Mouse (Mus musculus): ENCODE measurements around the gene Camkmt.

The Camkmt gene

DNA sequence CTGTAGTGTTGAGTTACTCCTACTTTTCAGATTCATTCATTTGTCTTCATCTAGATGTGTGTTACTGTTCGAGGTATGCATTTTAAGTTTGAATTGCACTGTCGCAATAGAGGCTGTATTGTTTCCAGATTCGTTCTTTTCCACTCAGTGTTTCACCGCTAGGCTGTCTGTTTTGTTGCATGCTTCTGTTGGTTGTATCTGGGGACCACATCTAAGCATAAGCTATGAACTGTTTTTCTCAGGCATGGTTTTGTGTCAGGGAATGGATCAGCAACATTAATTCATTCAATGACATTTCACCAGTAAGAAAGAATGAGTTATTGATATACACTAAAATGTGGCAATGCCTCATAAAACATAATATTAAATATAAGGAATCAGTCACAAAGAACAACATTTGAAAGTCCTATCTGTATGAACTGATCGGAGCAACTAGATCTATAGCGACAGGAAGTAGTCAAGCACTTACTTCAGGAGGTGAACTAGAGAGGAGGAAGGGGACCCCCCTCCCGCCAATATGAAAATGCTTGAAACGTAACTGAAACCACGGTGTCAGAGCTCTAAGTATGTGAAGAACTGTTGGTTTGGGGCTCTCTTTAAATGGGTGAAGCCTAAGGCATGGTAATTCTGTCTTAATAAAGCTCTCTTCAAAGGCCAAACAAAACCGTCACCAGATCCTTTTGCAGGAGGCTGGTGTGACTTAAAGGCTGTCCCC is 80.3 kb downstream of the Camkmt start:
- no peak for DNase-seq (ENCODE audit: low spot score)

DNA sequence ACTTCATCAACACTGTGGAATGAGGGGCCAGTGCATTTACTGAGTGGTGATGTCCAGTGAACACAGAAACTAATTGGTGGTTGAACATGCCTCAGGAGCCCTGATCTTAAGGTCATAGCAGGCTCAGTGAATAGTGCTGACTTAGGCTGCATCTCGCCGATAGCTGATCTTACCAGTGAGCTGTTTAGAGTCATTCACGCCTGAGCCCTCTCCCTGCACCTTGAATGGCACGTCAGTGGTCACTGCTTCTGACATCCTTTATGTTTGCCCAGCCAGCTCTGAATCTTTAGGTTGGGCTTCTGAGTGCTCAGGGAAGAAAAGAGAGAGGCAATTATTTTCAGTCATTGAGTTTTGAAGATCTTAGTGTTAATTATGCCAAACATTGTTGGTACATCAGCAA is 81.6 kb downstream of the Camkmt start:
- peak; percentile 72 for DNase-seq (ENCODE audit: low spot score)

- no peak for DNase-seq (ENCODE audit: low spot score)
Observed at GRCm38 (mm10) chr17:85177231-85177630, 86.9 kb downstream of the Camkmt start.

- peak; percentile 20 for DNase-seq (ENCODE audit: low spot score)
Observed at GRCm38 (mm10) chr17:85180471-85181060, 90.2 kb downstream of the Camkmt start.

- DNase-seq (ENCODE audit: low spot score), result peak; percentile 93
Observed at GRCm38 (mm10) chr17:85189227-85190127, 99.1 kb downstream of the Camkmt start.

GRCm38 (mm10) chr17:85190128-85190435 is 99.7 kb downstream of the Camkmt start:
- DNase-seq (ENCODE audit: low spot score), result no peak

DNA sequence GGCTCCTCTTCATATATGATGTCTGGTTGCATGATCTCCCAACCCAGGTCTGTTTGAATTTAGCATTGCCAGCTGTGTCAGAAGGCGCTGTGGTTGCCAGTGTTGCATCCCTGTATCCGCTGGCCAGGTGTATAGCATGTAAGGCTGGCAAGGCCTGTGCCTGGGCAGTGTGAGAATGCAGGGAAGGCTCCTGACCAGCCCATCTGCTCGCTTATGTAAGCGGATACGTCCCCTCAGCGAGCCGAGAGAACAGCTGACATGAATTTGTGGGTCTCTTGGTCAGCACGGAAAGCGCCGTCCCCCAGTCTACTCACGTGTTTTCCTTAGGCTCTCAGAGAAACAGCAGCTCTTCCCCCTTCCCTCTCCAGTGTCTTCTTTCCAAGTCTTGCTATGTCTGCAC is 102.9 kb downstream of the Camkmt start:
- DNase-seq (ENCODE audit: low spot score), result peak; percentile 12

DNA sequence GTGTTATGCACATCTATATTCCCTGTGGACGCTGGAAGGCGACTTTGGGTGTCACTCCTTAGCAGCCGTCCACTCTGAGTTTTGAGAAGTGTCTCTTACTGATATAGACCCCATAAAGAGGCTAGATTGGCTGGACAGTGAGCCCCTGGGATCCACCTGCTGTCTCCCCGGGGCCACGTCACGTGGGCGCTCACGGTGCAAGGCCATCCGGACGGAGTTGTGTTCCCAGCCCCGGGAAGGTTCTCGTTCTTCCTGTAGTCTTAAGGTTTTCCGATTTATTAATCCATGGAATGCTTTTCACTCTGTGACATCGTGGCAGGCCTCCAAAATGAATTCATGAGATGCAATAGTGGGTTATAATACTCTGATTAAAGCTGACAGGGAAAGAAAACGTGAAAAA is 108.4 kb downstream of the Camkmt start:
- no peak for DNase-seq (ENCODE audit: low spot score)

DNA sequence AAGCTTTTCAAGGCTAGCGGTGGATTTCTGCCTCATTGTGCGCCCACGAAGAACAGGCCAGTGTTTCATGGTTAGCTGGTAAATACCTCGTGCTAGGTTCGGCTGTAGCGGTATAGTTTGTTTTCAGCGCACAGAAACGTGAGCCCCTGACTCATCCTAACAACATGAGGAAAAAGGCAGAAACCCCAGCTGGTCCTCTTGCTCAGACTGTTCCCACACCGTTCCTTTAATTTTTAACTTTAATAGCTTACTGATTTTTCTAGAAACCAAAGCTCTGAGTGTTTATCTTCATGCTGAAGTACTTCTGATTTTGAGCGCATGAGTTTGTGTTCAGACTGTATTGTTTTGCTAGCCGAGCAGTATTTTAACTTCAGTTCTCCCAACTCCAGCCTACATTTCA is 109.0 kb downstream of the Camkmt start:
- no peak for DNase-seq (ENCODE audit: low spot score)

DNA sequence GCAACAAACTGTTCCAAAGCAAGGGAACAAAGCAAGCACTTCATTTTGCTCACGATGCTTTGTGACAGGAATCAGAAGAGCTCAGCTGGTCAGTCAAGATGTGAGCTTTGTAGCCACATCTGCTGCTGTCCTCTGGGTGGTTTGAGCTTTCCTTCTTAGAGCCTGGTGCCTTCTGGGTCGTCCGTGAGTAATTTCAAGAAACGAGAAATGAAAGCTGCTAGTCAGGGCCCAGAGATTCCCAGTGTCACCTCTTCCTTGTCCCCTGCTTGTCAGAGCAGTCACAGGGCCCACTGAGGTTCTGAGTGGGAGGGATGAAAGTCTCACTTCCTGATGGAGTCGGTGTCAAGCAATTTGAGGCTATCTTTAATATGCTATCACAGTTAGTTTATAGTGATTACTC is 127.7 kb downstream of the Camkmt start:
- no peak for DNase-seq (ENCODE audit: low spot score)

GRCm38 (mm10) chr17:85242109-85242508 is 151.8 kb downstream of the Camkmt start:
- DNase-seq (ENCODE audit: low spot score), result no peak

DNA sequence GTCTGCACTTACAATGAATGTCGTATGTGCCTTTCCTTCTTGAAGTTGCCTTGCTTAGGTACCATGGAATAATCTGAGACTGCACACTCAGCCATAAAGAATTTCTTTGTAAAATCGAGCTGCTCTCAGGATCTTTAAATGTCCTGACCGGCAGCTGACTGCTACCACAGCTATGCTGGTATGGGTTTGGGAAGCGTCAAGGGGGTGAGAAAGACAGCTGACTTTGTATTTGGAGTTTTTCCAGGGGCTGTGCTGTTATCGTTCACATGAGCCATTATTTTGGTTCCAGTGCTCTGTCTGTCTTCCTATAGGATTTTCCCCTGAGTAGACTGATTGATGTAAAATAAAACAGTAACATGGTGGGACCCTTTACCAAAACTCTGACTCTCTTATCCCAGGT is 158.6 kb downstream of the Camkmt start:
- DNase-seq (ENCODE audit: low spot score), result no peak

GRCm38 (mm10) chr17:85249744-85250143 is 159.4 kb downstream of the Camkmt start:
- DNase-seq (ENCODE audit: low spot score), result no peak

GRCm38 (mm10) chr17:85256930-85257329 is 166.6 kb downstream of the Camkmt start:
- DNase-seq (ENCODE audit: low spot score), result peak; percentile 60

DNA sequence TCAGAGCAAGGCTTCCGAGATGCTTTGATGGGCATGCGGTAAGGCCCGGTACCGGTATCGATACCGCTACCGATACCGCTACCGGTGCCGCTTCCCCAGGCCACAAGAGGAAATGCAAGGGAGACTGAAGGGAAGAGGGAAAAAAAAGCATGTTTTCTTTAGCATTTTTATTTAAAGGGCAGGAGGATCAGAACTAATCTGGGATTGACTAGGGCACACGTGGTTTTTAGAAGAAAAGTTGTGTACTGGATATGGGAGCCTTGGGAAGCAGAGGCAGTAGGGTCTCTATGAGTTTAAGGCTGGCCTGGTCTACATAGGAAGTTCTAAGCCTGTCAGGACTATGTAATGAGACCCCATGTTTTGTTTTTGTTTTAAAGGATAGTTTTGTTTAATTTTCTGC is 167.0 kb downstream of the Camkmt start:
- no peak for DNase-seq (ENCODE audit: low spot score)

- no peak for DNase-seq (ENCODE audit: low spot score)
Observed at GRCm38 (mm10) chr17:85258703-85259341, 168.5 kb downstream of the Camkmt start.

DNA sequence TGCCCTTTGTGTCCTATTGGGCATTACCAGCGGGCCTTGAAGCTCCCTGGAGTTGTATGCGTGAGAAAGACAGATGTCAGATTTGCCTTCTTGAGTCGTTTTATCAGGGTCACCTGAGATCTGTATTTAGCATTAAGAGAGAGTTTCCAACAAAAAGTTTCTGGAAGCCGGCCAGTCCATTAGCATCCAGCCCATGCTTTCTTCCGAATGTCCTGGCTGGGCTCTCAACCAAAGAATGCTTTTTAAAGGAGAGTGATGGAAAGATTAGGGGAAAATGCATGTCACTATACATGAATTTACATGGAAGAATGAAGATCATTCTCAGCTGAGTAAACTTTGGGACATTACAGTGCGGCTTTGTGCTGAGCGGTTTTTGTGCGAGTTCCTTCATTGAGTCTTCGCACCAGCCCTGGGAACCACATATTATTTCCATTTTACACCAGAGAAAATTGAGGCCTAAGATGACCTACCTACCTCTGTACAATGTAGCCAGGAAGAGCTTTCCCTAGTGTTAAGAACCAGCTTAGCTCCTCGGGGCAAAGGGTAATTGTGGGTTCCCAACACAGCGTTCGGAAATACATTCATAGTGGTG is 176.6 kb downstream of the Camkmt start:
- no peak for DNase-seq (ENCODE audit: low spot score)

GRCm38 (mm10) chr17:85271466-85272175 is 181.3 kb downstream of the Camkmt start:
- DNase-seq (ENCODE audit: low spot score), result peak; percentile 49

GRCm38 (mm10) chr17:85279720-85280119 is 189.4 kb downstream of the Camkmt start:
- no peak for DNase-seq (ENCODE audit: low spot score)

GRCm38 (mm10) chr17:85282447-85282846 is 192.1 kb downstream of the Camkmt start:
- no peak for DNase-seq (ENCODE audit: low spot score)

DNA sequence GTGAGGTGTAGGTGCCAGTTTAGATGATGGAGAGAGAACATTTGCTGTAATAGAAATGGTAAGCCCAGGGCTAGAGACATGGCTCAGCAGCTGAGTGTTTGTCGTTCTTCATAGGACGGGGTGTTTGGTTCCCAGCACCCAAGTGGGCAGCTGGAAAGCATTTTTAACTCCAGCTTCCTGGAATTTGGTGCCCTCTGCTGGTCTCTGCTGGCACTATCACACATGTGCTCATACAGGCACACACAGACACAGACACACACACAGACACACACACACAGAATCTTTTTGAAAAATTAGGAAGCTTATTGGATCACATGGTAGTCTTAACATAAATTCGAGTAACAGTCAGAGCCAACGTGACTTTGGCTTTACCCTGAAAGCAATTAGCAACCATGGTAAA is 200.8 kb downstream of the Camkmt start:
- DNase-seq (ENCODE audit: low spot score), result no peak

GRCm38 (mm10) chr17:85291601-85292000 is 201.2 kb downstream of the Camkmt start:
- DNase-seq (ENCODE audit: low spot score), result no peak
